Mouse (Mus musculus): ENCODE measurements at regions not wholly inside any gene's neighbourhood (a gene's known extent, or its start where the extent isn't known, plus 50 kb on each side); places are given as distances from the start of the nearest gene placed in this dataset.

- H3K4me3 ChIP-seq, result no peak overlapping the region
- H3K36me3 ChIP-seq (ENCODE audit: control insufficient read depth, insufficient read depth), result no peaks in the 10 kb centered on the region
- H3K4me2 ChIP-seq (ENCODE audit: low read depth), result no peak overlapping the region
- no peaks in the 10 kb centered on the region for H3K27me3 ChIP-seq (ENCODE audit: control insufficient read depth, insufficient read depth, insufficient read length)
- no peak overlapping the region for H3ac ChIP-seq (ENCODE audit: control insufficient read depth, insufficient read length)
- no peak for TF ChIP-seq MAX (IDR thresholded peaks at IDR 0.05; ENCODE audit: low read depth)
- no peak for TF ChIP-seq TCF3 (IDR thresholded peaks at IDR 0.05; ENCODE audit: insufficient read length, low read depth)
- TF ChIP-seq TCF12 (IDR thresholded peaks at IDR 0.05; ENCODE audit: insufficient read depth, poor library complexity, severe bottlenecking), result no peak
- TF ChIP-seq MYOG (IDR thresholded peaks at IDR 0.05; ENCODE audit: control insufficient read depth in 1 of 3, insufficient read depth in 1 of 3, insufficient read length in 2 of 3, low read depth in 2 of 3), result no peak
- no peak for TF ChIP-seq POLR2A (IDR thresholded peaks at IDR 0.05; ENCODE audit: insufficient read length, low read depth)
- H3K79me2 ChIP-seq (ENCODE audit: control insufficient read depth, insufficient read depth), result no peaks in the 10 kb centered on the region
Measured at GRCm38 (mm10) chr13:75514315-75515020, 192.1 kb upstream of the Ell2 start.

GRCm38 (mm10) chr13:75523293-75524278 is 183.0 kb upstream of the Ell2 start:
- Histone ChIP-seq H3K4me2 (ENCODE audit: low read depth) (no peak overlapping the region), H3K4me3 (no peak overlapping the region)
- TF ChIP-seq POLR2AphosphoS2 (IDR thresholded peaks at IDR 0.05; ENCODE audit: insufficient read length, low read depth) (no peak), POLR2A (IDR thresholded peaks at IDR 0.05; ENCODE audit: insufficient read length, low read depth) (no peak), MAX (IDR thresholded peaks at IDR 0.05; ENCODE audit: low read depth) (no peak), USF1 (IDR thresholded peaks at IDR 0.05; ENCODE audit: low read depth) (no peak), CEBPB (IDR thresholded peaks at IDR 0.05; ENCODE audit: insufficient read depth, poor library complexity, severe bottlenecking) (no peak), SRF (IDR thresholded peaks at IDR 0.05; ENCODE audit: control insufficient read depth, insufficient read length, low read depth) (no peak), E2F4 (IDR thresholded peaks at IDR 0.05; ENCODE audit: insufficient read depth) (no peak), MYOG (IDR thresholded peaks at IDR 0.05; ENCODE audit: control insufficient read depth in 1 of 3, insufficient read depth in 1 of 3, insufficient read length in 2 of 3, low read depth in 2 of 3) (no peak), MYOD1 (IDR thresholded peaks at IDR 0.05; ENCODE audit: control insufficient read depth in 1 of 3, insufficient read length in 2 of 3, low read depth in 2 of 3) (no peak), TCF3 (IDR thresholded peaks at IDR 0.05; ENCODE audit: insufficient read length, low read depth) (no peak), TCF12 (IDR thresholded peaks at IDR 0.05; ENCODE audit: insufficient read depth, poor library complexity, severe bottlenecking) (no peak), REST (IDR thresholded peaks at IDR 0.05; ENCODE audit: insufficient read depth, insufficient read length) (no peak)

GRCm38 (mm10) chr13:75524481-75524880 is 182.1 kb upstream of the Ell2 start:
- no peaks in the 10 kb centered on the region for H3K36me3 ChIP-seq (ENCODE audit: control insufficient read depth, insufficient read depth)
- no peak overlapping the region for H3K4me2 ChIP-seq (ENCODE audit: low read depth)
- no peak overlapping the region for H3ac ChIP-seq (ENCODE audit: control insufficient read depth, insufficient read length)
- H3K4me3 ChIP-seq, result no peak overlapping the region
- no peak for TF ChIP-seq POLR2A (IDR thresholded peaks at IDR 0.05; ENCODE audit: insufficient read length, low read depth)
- TF ChIP-seq MYOD1 (IDR thresholded peaks at IDR 0.05; ENCODE audit: control insufficient read depth in 1 of 3, insufficient read length in 2 of 3, low read depth in 2 of 3), result no peak
- no peak for TF ChIP-seq USF1 (IDR thresholded peaks at IDR 0.05; ENCODE audit: low read depth)
- no peak for TF ChIP-seq REST (IDR thresholded peaks at IDR 0.05; ENCODE audit: insufficient read depth, insufficient read length)
- no peak for TF ChIP-seq TCF12 (IDR thresholded peaks at IDR 0.05; ENCODE audit: insufficient read depth, poor library complexity, severe bottlenecking)
- no peak for TF ChIP-seq CEBPB (IDR thresholded peaks at IDR 0.05; ENCODE audit: insufficient read depth, poor library complexity, severe bottlenecking)
- TF ChIP-seq TCF3 (IDR thresholded peaks at IDR 0.05; ENCODE audit: insufficient read length, low read depth), result no peak
- TF ChIP-seq MYOG (IDR thresholded peaks at IDR 0.05; ENCODE audit: control insufficient read depth in 1 of 3, insufficient read depth in 1 of 3, insufficient read length in 2 of 3, low read depth in 2 of 3), result no peak
- TF ChIP-seq POLR2AphosphoS2 (IDR thresholded peaks at IDR 0.05; ENCODE audit: insufficient read length, low read depth), result no peak
- no peak for TF ChIP-seq E2F4 (IDR thresholded peaks at IDR 0.05; ENCODE audit: insufficient read depth)
- no peak for TF ChIP-seq MAX (IDR thresholded peaks at IDR 0.05; ENCODE audit: low read depth)
- no peak for TF ChIP-seq SRF (IDR thresholded peaks at IDR 0.05; ENCODE audit: control insufficient read depth, insufficient read length, low read depth)
- no peaks in the 10 kb centered on the region for H3K79me2 ChIP-seq (ENCODE audit: control insufficient read depth, insufficient read depth)
- H3K27me3 ChIP-seq (ENCODE audit: control insufficient read depth, insufficient read depth, insufficient read length), result no peaks in the 10 kb centered on the region

More at GRCm38 (mm10) chr13:75523293-75524278, 183.0 kb upstream of the Ell2 start:
- Histone ChIP-seq H3K79me2 (ENCODE audit: control insufficient read depth, insufficient read depth) (no peaks in the 10 kb centered on the region), H3K36me3 (ENCODE audit: control insufficient read depth, insufficient read depth) (no peaks in the 10 kb centered on the region), H3ac (ENCODE audit: control insufficient read depth, insufficient read length) (no peak overlapping the region), H3K27me3 (ENCODE audit: control insufficient read depth, insufficient read depth, insufficient read length) (no peaks in the 10 kb centered on the region)

DNA sequence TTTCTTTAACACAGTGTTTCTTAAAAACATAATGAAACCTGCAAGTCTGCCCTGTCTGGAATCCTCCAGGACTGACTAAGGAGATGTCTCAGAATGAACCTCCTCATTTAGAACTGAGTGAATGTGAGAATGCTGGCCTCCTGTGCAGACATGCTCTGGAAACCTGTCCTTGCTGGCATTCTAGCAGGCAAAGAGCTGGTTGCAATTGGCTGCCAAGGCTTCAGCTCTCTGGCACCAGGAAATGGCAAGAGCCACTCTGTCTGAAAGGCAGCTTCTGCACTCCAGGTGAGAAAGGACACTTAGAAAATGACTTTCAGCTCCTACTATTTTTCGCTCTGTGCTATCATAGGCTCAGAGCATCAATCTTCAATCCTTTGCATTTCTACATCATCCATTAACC is 175.0 kb upstream of the Ell2 start:
- no peaks in the 10 kb centered on the region for H3K36me3 ChIP-seq (ENCODE audit: control insufficient read depth, insufficient read depth)
- H3K4me3 ChIP-seq, result no peak overlapping the region
- TF ChIP-seq POLR2AphosphoS2 (IDR thresholded peaks at IDR 0.05; ENCODE audit: insufficient read length, low read depth) (no peak), MYOG (IDR thresholded peaks at IDR 0.05; ENCODE audit: control insufficient read depth in 1 of 3, insufficient read depth in 1 of 3, insufficient read length in 2 of 3, low read depth in 2 of 3) (no peak), POLR2A (IDR thresholded peaks at IDR 0.05; ENCODE audit: insufficient read length, low read depth) (no peak), USF1 (IDR thresholded peaks at IDR 0.05; ENCODE audit: low read depth) (no peak), E2F4 (IDR thresholded peaks at IDR 0.05; ENCODE audit: insufficient read depth) (no peak), TCF3 (IDR thresholded peaks at IDR 0.05; ENCODE audit: insufficient read length, low read depth) (no peak), MYOD1 (IDR thresholded peaks at IDR 0.05; ENCODE audit: control insufficient read depth in 1 of 3, insufficient read length in 2 of 3, low read depth in 2 of 3) (no peak), SRF (IDR thresholded peaks at IDR 0.05; ENCODE audit: control insufficient read depth, insufficient read length, low read depth) (no peak), CEBPB (IDR thresholded peaks at IDR 0.05; ENCODE audit: insufficient read depth, poor library complexity, severe bottlenecking) (no peak), REST (IDR thresholded peaks at IDR 0.05; ENCODE audit: insufficient read depth, insufficient read length) (no peak), TCF12 (IDR thresholded peaks at IDR 0.05; ENCODE audit: insufficient read depth, poor library complexity, severe bottlenecking) (no peak), MAX (IDR thresholded peaks at IDR 0.05; ENCODE audit: low read depth) (no peak)
- no peak overlapping the region for H3K4me2 ChIP-seq (ENCODE audit: low read depth)
- H3K27me3 ChIP-seq (ENCODE audit: control insufficient read depth, insufficient read depth, insufficient read length), result no peaks in the 10 kb centered on the region
- no peaks in the 10 kb centered on the region for H3K79me2 ChIP-seq (ENCODE audit: control insufficient read depth, insufficient read depth)
- H3ac ChIP-seq (ENCODE audit: control insufficient read depth, insufficient read length), result no peak overlapping the region
